Mouse (Mus musculus) right cerebral cortex, adult 18-20 months (tissue): ENCODE data around the gene Hipk2.

Experiments
- DNase-seq: peaks from one replicate; pipeline ENCODE4 v3.0.0; 2022; ENCODE audit warnings: mixed read lengths

Hipk2 gene

GRCm38 (mm10) chr6:38865805-38866204 lies 10.2 kb downstream of the Hipk2 start:
- no peak for DNase-seq

- DNase-seq, result no peak
Measured at GRCm38 (mm10) chr6:38863595-38863994, 12.4 kb downstream of the Hipk2 start.

- DNase-seq, result no peak
Measured at GRCm38 (mm10) chr6:38860301-38860700, 15.7 kb downstream of the Hipk2 start.

- DNase-seq, result no peak
Measured at GRCm38 (mm10) chr6:38859819-38860218, 16.1 kb downstream of the Hipk2 start.

GRCm38 (mm10) chr6:38853561-38853992 lies 22.4 kb downstream of the Hipk2 start:
- no peak for DNase-seq

GRCm38 (mm10) chr6:38851740-38852139 lies 24.2 kb downstream of the Hipk2 start:
- no peak for DNase-seq

- DNase-seq, result no peak
Measured at GRCm38 (mm10) chr6:38850715-38851259, 25.2 kb downstream of the Hipk2 start.

- DNase-seq, result no peak
Measured at GRCm38 (mm10) chr6:38847958-38848910, 27.7 kb downstream of the Hipk2 start.

- no peak for DNase-seq
Measured at GRCm38 (mm10) chr6:38847447-38847846, 28.5 kb downstream of the Hipk2 start.

GRCm38 (mm10) chr6:38846330-38847195 lies 29.4 kb downstream of the Hipk2 start:
- no peak for DNase-seq

- no peak for DNase-seq
Measured at GRCm38 (mm10) chr6:38845876-38846275, 30.1 kb downstream of the Hipk2 start.

GRCm38 (mm10) chr6:38845117-38845516 lies 30.8 kb downstream of the Hipk2 start:
- DNase-seq, result no peak

GRCm38 (mm10) chr6:38841551-38841950 lies 34.4 kb downstream of the Hipk2 start:
- no peak for DNase-seq

GRCm38 (mm10) chr6:38840780-38841179 lies 35.2 kb downstream of the Hipk2 start:
- no peak for DNase-seq

- peak; percentile 29 for DNase-seq
Measured at GRCm38 (mm10) chr6:38840380-38840779, 35.6 kb downstream of the Hipk2 start.

GRCm38 (mm10) chr6:38839891-38840290 lies 36.1 kb downstream of the Hipk2 start:
- DNase-seq, result no peak

- DNase-seq, result no peak
Measured at GRCm38 (mm10) chr6:38838061-38838460, 37.9 kb downstream of the Hipk2 start.

- DNase-seq, result no peak
Measured at GRCm38 (mm10) chr6:38835217-38835616, 40.7 kb downstream of the Hipk2 start.

GRCm38 (mm10) chr6:38834727-38835126 lies 41.2 kb downstream of the Hipk2 start:
- no peak for DNase-seq

- DNase-seq, result no peak
Measured at GRCm38 (mm10) chr6:38833721-38834120, 42.2 kb downstream of the Hipk2 start.

GRCm38 (mm10) chr6:38829452-38829851 lies 46.5 kb downstream of the Hipk2 start:
- DNase-seq, result no peak

GRCm38 (mm10) chr6:38828211-38828610 lies 47.8 kb downstream of the Hipk2 start:
- no peak for DNase-seq

- no peak for DNase-seq
Measured at GRCm38 (mm10) chr6:38827435-38827834, 48.5 kb downstream of the Hipk2 start.
